Mouse (Mus musculus) CH12F3 (cell line): ENCODE data around the gene Slc35b2.

Experiments
- in situ Hi-C: fragments of 300-500 bp; cut with MboI; formaldehyde crosslinking; loops from 2 replicates; pipeline ENCODE4 v1.14.3; 2020; ENCODE audit warnings: low sequenced_read_pairs

Slc35b2 gene

DNA sequence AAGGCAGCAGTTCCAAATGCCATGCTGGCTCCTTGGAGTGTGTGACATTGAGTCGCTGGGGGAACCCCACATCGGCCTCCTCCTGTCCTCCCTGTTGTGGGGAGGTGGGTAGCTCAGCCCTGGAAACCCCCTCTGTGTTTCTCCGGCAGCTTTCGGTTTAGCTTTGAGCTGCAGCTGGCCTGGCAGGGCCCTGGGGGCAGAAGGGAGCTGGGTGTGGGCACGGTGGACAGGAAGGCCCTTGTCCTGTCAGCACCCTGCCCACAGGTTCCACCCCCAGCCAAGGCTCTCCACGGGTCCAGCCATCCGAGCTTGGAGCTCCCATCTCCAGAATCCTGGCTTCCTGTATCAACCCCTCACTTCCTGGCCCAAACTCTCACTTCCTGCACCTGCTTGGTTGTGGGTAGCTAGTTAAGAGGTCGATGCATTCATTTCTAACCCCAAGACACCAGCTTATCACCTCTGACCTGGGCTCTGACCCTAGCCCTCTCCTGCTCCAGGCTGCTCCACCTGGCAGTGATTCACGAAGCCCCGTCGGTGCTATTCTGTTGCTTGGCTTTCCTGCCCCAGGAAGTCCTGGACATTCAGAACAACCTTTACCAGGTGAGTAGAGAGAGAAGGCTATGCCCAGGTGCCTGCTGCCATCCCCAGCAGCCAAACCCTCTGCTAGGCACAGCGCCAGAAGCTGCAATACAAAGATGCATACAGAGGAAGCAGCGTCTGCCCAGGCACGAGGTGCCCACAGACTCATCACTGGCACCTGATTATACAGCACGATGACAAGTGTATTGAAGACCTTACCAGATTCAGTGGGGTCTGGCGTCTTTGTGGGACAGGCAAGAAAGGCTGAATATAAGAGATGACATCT, 5.4 kb upstream of the Slc35b2 start:
- in situ Hi-C loops = no loop called here

- in situ Hi-C loops = no loop called here
These were observed 3.7 kb upstream of the Slc35b2 start for GRCm38 (mm10) chr17:45559732-45560525.

- in situ Hi-C loops = no loop called here
These were observed 458 bp upstream of the Slc35b2 start for GRCm38 (mm10) chr17:45563216-45563615.

GRCm38 (mm10) chr17:45564531-45565084, 934 bp downstream of the Slc35b2 start:
- in situ Hi-C loops = no loop called here

GRCm38 (mm10) chr17:45565103-45565502, 1.4 kb downstream of the Slc35b2 start:
- in situ Hi-C loops = no loop called here

GRCm38 (mm10) chr17:45566031-45566359, 2.3 kb downstream of the Slc35b2 start:
- in situ Hi-C loops = no loop called here

- in situ Hi-C loops = no loop called here
These were observed 2.9 kb downstream of the Slc35b2 start for GRCm38 (mm10) chr17:45566360-45567161.

GRCm38 (mm10) chr17:45567162-45567601, 3.5 kb downstream of the Slc35b2 start:
- in situ Hi-C loops = no loop called here

GRCm38 (mm10) chr17:45568990-45569389, 5.3 kb downstream of the Slc35b2 start:
- in situ Hi-C loops = no loop called here

GRCm38 (mm10) chr17:45569999-45570398, 6.3 kb downstream of the Slc35b2 start:
- in situ Hi-C loops = no loop called here

DNA sequence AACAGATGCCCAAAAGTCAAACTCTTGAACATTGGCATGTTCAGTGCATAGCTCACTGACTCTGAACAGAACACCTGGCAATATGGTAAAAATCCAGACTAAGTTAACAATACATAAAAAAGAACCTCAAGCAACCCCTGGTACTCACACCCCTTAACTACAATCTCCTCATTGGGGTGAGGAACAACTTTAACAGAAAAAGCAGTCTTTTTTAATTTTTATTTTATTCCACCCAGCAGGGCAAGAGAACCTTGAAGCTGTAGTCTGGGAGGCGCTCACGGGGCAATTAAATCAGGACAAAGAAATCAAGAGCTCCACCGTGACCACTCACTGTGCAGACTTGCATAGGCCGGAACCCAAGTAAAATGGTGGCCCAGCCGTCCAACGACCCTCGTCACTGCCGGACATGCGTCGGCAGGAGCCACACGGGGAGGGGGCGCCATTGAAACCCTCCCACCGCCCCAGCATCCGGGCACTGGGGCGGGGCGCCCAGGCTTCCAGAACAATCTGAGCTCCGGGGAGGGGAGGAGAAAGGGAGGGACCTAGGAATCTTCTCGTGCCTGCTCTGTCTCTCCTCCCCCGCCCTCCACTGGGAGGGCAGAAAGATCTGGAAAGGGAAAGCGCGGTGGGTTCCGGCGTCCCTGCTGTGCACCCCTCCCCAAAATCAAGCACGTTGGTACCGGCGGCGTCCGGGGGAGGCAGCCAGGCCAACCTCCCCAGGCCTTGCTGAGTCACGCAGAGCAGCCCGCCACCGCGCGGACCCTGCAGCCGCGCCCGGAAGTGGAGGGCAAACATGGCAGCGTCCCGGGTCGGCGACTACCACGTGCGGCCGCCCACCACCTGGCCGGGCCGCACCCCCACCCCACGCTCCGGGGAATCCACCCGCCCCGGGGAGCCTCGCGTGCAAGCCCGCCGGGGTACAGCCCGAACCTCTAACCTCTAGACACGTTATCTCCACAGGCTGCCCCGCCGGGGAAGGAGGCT, 8.7 kb downstream of the Slc35b2 start:
- in situ Hi-C loops = no loop called here

DNA sequence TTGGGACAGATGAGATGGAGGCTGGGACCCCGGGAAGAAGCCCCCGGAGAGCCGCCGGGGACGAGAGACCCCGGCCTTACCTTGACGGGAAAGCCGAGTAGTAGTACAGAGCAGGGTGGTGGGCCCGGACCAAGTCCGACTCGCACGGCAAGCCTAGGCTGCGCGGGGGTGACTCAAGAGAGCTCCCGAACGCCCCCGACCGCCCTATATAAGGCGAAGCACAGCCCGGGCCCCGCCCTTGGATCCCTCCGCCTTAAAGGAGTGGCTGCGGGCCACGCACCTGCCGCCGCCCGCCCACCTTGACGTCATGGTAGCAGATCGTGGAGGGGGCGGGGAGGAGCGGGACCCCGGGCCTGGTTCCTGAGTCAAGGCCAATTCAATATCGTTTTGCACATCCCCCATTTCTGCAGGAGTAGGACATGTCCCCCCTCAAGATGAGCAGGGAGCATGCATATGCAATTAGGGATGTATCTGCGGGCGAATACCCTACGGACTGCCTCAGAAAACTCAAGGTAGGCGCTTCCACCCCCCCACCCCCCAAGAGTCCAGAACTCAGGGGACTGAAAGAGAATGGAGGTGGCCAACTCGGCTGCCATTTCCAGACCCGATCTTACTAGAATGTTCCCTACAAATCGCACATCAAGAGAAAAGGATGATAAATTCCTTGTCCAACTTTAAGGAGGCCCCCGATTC, 9.6 kb downstream of the Slc35b2 start, which contains the start of gene Hsp90ab1:
Hsp90ab1 (minus strand) TSS at position 185 of the 693 bp plus-strand sequence.
- in situ Hi-C loops = no loop called here

DNA sequence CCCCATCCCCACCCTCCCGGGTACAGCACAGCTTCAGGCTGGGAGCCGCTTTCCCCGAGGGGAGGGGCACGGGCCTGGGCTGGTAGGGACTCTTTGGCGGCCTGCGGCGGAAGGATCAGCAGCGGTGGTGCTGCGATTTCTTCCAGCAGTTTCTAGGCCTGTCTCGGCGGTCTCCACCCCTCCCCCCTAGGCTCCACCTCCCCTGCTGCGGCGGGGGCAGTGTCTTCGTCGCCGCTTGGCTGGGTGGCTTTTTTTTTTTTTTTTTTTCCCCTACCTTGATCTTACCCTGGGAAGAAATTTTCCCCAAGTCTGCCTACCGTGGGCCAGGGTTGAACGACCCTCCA, 10.1 kb downstream of the Slc35b2 start:
- in situ Hi-C loops = no loop called here

DNA sequence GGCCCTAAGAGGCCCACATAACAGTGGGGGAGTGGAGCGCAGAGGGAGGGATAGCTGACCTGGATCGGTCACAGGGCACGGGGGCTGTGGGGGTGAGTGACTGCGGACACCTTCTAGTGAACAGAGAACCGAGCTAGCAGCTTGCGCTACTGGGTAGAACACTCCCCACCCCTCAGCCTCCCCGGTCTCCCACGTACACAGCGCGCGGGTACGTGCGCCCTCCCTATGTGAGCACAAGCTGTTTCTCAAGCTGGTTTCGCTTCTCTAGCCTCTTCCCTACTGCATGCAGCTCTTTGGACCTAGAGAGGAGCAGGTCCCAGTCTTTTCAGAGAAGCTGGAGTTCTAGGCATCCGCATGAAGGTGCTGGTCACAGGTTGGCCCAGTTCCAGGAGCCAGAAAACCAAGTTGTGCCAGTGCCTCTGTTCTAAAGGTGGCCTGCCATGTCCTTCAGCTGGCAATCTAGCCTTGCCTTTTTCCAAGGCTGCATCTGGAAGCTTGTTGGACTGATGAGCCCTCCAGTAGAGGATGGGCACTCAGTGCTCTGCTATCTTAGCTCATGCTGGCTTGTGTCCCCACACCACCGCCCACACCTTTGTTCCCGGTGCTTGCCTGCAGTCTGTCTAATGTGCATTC, 10.6 kb downstream of the Slc35b2 start:
- in situ Hi-C loops = no loop called here

DNA sequence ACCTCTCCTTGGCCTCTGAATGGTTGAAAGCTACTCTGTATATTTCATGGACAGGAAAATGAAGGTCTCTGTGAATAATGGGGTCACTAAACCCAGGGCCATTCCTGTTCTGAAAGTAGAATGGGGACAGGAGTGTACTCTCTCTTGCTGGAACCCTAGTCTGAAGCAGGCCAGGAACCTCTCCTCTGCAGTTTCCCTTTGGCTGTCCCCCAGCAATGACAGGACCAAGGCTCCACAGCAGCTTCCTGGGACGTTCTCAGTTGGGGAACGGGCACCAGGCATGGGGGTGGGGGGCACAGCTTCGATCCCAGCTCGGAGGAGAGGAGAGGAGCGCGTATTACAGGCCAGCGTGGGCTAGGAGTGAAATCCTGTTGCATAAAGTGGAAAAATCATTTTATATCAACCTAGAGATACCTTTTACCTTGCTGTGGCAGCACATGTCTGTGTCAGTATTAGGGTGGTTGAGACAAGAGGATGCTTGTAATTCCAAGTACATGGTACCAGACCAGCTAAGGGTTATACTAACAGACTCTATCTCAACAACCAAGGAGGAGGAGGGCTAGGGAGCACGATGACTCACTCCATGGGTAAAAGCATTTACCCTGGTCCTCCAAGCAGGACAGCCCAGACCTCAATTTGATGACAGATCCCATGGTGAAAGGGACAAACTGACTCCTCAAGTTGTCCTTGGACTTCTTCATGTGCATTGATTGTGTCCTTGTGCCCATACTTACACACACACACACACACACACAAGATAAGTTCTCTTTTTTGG, 11.6 kb downstream of the Slc35b2 start:
- in situ Hi-C loops = no loop called here

- in situ Hi-C loops = no loop called here
These were observed 14.6 kb downstream of the Slc35b2 start for GRCm38 (mm10) chr17:45578242-45578641.

DNA sequence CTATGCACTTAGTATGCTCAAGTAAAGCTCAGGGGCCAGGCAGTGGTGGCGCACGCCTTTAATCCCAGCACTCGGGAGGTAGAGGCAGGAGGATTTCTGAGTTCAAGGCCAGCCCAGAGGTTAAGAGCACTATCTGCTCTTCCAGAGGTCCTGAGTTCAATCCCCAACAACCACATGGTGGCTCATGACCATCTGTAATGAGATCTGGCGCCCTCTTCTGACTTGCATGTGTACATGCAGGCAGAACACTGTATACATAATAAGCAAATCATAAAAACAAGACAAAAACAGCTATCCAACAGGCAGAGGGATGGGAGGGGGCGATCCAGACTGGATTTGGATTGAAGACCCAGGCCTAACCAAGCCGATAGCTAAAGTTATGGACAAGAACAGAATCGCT, 15.2 kb downstream of the Slc35b2 start:
- in situ Hi-C loops = no loop called here

GRCm38 (mm10) chr17:45579554-45579953, 15.9 kb downstream of the Slc35b2 start:
- in situ Hi-C loops = no loop called here
